Mouse (Mus musculus): Measurements from ENCODE around the gene Lrrc39. TPM values are rescaled to one million over a fixed set of nuclear protein-coding genes. Genes with fewer than 3 reads are reported as not detected.
A peak's percentile ranks its signal among the peaks of the same experiment; 100 is the strongest.
"Not testable (repeated sequence)": the region's sequence is repeated elsewhere in the genome, so short reads cannot be mapped to it uniquely, and the experiment has no call there.

Gene Lrrc39
- polyA plus RNA-seq, 1 experiment from 2014 or later, result 0.13 TPM

DNA sequence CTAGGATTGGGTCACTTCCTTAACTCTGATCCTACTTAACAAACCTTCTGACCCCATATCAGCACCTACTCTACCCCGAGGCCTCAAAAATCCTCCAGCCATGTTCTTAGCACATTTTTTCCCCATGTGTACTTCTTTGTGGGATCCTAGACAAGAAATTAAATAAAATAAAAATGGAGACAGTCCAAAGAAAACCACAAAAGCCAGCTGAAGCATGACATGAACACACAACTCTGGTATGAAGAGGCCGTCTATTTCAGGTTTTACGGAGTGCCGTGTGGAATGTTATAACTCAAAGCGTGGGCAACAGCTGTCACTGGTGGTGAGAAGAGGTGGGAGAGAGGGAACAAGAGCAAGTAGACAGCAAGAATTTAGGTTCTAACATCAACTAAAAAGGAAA, 11.4 kb upstream of the Lrrc39 start:
- WGBS, result 96% methylated on average over 5 of the region's 5 CpGs

DNA sequence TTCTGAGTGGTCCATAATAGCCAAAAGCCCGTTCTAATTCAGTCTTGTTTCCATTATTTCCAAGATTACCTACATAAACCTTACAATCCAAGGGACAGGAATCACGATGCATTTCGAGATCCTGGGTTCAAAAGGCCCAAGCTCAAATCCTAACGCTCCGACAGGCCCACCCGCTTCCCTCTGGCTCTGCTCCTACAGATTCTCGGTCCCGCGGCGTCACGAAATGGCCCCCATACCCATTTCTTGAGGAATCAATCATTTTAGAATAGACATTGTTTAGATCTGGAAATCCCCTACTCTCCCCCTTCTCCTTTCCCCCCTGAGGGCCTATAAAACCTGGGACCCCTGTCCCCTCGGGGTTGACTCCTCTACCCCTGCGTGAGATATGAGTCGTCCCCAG, 1.5 kb upstream of the Lrrc39 start:
- H3K27me3 ChIP-seq (replicated peaks; ENCODE audit: control insufficient read depth, insufficient read depth, low read length); H3K36me3 ChIP-seq (ENCODE audit: control insufficient read depth, insufficient read depth, low read length); ATAC-seq; H3K4me1 ChIP-seq (ENCODE audit: control insufficient read depth, insufficient read depth, low read depth, low read length); H3K4me2 ChIP-seq (ENCODE audit: low read length); H3K4me3 ChIP-seq (ENCODE audit: low read length); H3K9me3 ChIP-seq (ENCODE audit: control insufficient read depth, low read length); H3K9ac ChIP-seq (ENCODE audit: low read depth, low read length); H3K27ac ChIP-seq (ENCODE audit: low read depth, low read length): not testable (repeated sequence)
- WGBS, result 97% methylated on average over 13 of the region's 14 CpGs

More for the DNA sequence above, 11.4 kb upstream of the Lrrc39 start:
- no peak overlapping the region for H3K4me2 ChIP-seq (ENCODE audit: low read length)
- H3K4me3 ChIP-seq (ENCODE audit: low read length), result no peak overlapping the region
- H3K4me1 ChIP-seq (ENCODE audit: control insufficient read depth, insufficient read depth, low read depth, low read length), result no peaks in the 10 kb centered on the region
- H3K27ac ChIP-seq (ENCODE audit: low read depth, low read length), result no peak overlapping the region
- H3K9ac ChIP-seq (ENCODE audit: low read depth, low read length), result no peak overlapping the region
- peaks cover 14% of the 10 kb centered on the region for H3K36me3 ChIP-seq (ENCODE audit: control insufficient read depth, insufficient read depth, low read length)
- no peaks in the 10 kb centered on the region for H3K9me3 ChIP-seq (ENCODE audit: control insufficient read depth, low read length)
- ATAC-seq, result no peak
- no peaks in the 10 kb centered on the region for H3K27me3 ChIP-seq (replicated peaks; ENCODE audit: control insufficient read depth, insufficient read depth, low read length)

DNA sequence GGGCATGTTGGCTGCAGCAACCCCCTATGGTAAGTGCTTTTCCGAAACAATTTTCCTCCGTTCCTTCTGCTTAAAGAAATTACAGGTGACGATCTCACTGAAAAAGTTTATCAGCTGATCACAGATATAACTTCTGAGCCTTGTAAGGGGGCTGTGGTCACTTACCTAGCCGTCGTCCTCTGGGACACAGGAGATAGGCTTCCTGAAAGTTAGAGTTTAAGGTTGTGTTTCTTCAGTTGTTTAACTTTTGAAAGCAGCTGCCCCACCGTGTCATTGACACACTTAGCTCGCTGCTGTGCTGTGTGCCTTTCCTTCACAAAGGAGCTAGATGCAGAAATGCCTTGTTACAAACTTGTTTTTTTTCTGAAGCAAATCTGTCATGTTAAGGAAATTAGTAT, 321 bp downstream of the Lrrc39 start:
- H3K9ac ChIP-seq (ENCODE audit: low read depth, low read length), result no peak overlapping the region
- 84% methylated on average over 7 of the region's 7 CpGs for WGBS
- H3K36me3 ChIP-seq (ENCODE audit: control insufficient read depth, insufficient read depth, low read length), result no peaks in the 10 kb centered on the region
- H3K4me1 ChIP-seq (ENCODE audit: control insufficient read depth, insufficient read depth, low read depth, low read length), result no peaks in the 10 kb centered on the region
- H3K4me3 ChIP-seq (ENCODE audit: low read length), result no peak overlapping the region
- H3K9me3 ChIP-seq (ENCODE audit: control insufficient read depth, low read length), result peaks cover 5% of the 10 kb centered on the region; the same call in 1 of the 2 replicates
- no peak overlapping the region for H3K27ac ChIP-seq (ENCODE audit: low read depth, low read length)
- ATAC-seq, result no peak
- no peak overlapping the region for H3K4me2 ChIP-seq (ENCODE audit: low read length)
- no peaks in the 10 kb centered on the region for H3K27me3 ChIP-seq (replicated peaks; ENCODE audit: control insufficient read depth, insufficient read depth, low read length)

DNA sequence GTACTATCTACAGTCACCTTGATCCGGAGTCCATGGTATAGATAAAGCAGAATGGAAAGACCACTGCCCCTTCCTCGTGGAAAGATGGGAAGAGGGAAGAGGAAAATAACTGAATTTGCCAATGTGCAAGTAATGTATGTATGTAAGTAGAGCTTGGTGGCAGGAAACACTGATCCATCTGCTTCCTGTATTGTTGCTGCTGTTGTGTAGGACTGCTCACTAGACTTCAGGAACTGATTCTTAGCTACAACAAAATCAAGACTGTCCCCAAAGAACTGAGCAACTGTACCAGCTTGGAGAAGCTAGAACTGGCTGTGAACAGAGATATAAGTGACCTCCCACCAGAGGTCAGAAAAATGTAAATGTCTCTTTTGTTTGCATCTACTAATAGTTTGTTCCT, 7.9 kb downstream of the Lrrc39 start:
- Histone ChIP-seq H3K36me3 (ENCODE audit: control insufficient read depth, insufficient read depth, low read length) (no peaks in the 10 kb centered on the region), H3K9ac (ENCODE audit: low read depth, low read length) (no peak overlapping the region), H3K4me2 (ENCODE audit: low read length) (no peak overlapping the region), H3K27me3 (replicated peaks; ENCODE audit: control insufficient read depth, insufficient read depth, low read length) (no peaks in the 10 kb centered on the region), H3K4me1 (ENCODE audit: control insufficient read depth, insufficient read depth, low read depth, low read length) (no peaks in the 10 kb centered on the region), H3K4me3 (ENCODE audit: low read length) (no peak overlapping the region), H3K27ac (ENCODE audit: low read depth, low read length) (no peak overlapping the region), H3K9me3 (ENCODE audit: control insufficient read depth, low read length) (peaks cover 5% of the 10 kb centered on the region; the same call in 1 of the 2 replicates)
- ATAC-seq, result no peak
- 78% methylated on average over 2 of the region's 2 CpGs for WGBS

DNA sequence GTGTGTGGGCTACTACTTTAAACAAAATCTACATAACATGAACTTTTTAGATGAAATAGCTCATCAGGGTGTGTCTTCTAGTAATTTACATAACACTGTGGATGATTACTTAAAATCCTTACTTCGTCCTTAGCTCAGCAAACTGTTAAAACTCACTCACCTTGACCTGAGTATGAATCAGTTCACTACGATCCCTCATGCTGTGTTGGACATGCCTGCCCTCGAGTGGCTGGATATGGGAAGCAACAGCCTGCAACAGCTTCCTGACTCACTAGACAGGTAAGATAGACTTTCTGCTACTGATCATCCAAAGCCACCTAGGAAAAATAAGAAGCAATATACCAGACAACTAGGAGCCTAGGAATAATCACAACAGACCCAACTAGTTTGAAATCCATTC, 14.5 kb downstream of the Lrrc39 start:
- Histone ChIP-seq H3K9me3 (ENCODE audit: control insufficient read depth, low read length) (no peaks in the 10 kb centered on the region), H3K4me3 (ENCODE audit: low read length) (no peak overlapping the region), H3K36me3 (ENCODE audit: control insufficient read depth, insufficient read depth, low read length) (peaks cover 3% of the 10 kb centered on the region; the same call in 1 of the 2 replicates), H3K4me2 (ENCODE audit: low read length) (no peak overlapping the region), H3K27me3 (replicated peaks; ENCODE audit: control insufficient read depth, insufficient read depth, low read length) (no peaks in the 10 kb centered on the region), H3K27ac (ENCODE audit: low read depth, low read length) (no peak overlapping the region), H3K4me1 (ENCODE audit: control insufficient read depth, insufficient read depth, low read depth, low read length) (no peaks in the 10 kb centered on the region), H3K9ac (ENCODE audit: low read depth, low read length) (no peak overlapping the region)
- no peak for ATAC-seq
- WGBS, result 70% methylated on average over 3 of the region's 3 CpGs

DNA sequence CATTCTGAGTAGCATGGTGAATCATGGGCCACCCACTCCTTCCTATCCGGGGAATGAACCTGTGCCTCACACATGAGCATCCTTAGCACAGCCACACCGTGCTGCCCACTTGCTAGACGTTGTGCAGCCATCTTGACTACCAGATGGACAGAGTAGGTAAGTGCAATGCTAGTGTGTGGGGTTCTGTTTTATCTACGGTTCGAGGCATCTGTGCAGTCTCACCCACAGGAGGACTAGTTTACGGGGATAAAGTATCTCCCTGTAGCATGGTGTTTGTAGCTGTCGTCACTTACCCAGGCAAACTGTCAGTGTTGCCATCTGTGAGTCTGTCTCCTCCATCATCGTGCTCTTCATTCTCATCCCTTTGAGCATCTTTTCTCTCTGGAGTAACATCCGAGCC, 19.4 kb downstream of the Lrrc39 start:
- no peaks in the 10 kb centered on the region for H3K27me3 ChIP-seq (replicated peaks; ENCODE audit: control insufficient read depth, insufficient read depth, low read length)
- peaks cover 16% of the 10 kb centered on the region for H3K36me3 ChIP-seq (ENCODE audit: control insufficient read depth, insufficient read depth, low read length)
- no peaks in the 10 kb centered on the region for H3K9me3 ChIP-seq (ENCODE audit: control insufficient read depth, low read length)
- no peak overlapping the region for H3K27ac ChIP-seq (ENCODE audit: low read depth, low read length)
- H3K4me2 ChIP-seq (ENCODE audit: low read length), result no peak overlapping the region
- no peak for ATAC-seq
- no peak overlapping the region for H3K9ac ChIP-seq (ENCODE audit: low read depth, low read length)
- 97% methylated on average over 9 of the region's 9 CpGs for WGBS
- H3K4me3 ChIP-seq (ENCODE audit: low read length), result no peak overlapping the region
- H3K4me1 ChIP-seq (ENCODE audit: control insufficient read depth, insufficient read depth, low read depth, low read length), result no peaks in the 10 kb centered on the region

DNA sequence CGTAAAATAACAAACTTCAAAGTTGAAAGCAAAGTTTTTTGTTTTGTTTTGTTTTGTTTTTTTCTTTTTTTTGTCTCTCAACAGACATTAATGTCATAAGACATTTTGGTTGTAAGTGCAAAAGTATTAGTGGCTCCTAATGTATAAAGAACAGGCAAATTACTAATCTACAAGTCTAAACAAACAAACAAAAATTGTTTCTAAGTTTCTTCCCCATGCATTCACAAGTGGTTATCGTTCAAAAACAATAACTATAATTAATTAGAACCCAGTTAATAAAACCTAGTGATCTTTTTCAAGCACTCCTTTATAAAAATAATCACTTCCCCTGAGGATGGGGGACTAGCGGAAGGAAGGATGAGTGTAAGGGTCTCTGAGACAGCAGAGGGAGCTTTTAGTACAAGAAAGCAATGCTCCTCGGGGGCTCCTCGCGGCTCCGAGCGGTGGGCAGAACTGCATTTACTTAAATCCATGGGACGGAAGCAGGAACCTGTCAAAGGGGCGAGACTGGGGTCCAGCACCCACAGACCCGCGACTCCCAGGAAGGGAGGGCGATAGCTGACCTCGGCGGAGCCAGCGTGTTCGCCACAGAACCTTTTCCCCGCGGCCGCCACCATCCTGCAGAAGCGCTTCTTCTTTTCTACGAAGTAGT, 31.4 kb downstream of the Lrrc39 start:
- peak overlapping the region; percentile 86 for H3K27ac ChIP-seq (ENCODE audit: low read depth, low read length)
- H3K27me3 ChIP-seq (replicated peaks; ENCODE audit: control insufficient read depth, insufficient read depth, low read length), result no peaks in the 10 kb centered on the region
- H3K36me3 ChIP-seq (ENCODE audit: control insufficient read depth, insufficient read depth, low read length), result peaks cover 16% of the 10 kb centered on the region
- peak overlapping the region; percentile 83 for H3K9ac ChIP-seq (ENCODE audit: low read depth, low read length)
- peak overlapping the region; percentile 60 for H3K4me3 ChIP-seq (ENCODE audit: low read length)
- H3K4me1 ChIP-seq (ENCODE audit: control insufficient read depth, insufficient read depth, low read depth, low read length), result peaks cover 3% of the 10 kb centered on the region
- H3K4me2 ChIP-seq (ENCODE audit: low read length), result peak overlapping the region; percentile 50
- no peaks in the 10 kb centered on the region for H3K9me3 ChIP-seq (ENCODE audit: control insufficient read depth, low read length)
- ATAC-seq, result peak; percentile 87
- 3% methylated on average over 22 of the region's 22 CpGs for WGBS

DNA sequence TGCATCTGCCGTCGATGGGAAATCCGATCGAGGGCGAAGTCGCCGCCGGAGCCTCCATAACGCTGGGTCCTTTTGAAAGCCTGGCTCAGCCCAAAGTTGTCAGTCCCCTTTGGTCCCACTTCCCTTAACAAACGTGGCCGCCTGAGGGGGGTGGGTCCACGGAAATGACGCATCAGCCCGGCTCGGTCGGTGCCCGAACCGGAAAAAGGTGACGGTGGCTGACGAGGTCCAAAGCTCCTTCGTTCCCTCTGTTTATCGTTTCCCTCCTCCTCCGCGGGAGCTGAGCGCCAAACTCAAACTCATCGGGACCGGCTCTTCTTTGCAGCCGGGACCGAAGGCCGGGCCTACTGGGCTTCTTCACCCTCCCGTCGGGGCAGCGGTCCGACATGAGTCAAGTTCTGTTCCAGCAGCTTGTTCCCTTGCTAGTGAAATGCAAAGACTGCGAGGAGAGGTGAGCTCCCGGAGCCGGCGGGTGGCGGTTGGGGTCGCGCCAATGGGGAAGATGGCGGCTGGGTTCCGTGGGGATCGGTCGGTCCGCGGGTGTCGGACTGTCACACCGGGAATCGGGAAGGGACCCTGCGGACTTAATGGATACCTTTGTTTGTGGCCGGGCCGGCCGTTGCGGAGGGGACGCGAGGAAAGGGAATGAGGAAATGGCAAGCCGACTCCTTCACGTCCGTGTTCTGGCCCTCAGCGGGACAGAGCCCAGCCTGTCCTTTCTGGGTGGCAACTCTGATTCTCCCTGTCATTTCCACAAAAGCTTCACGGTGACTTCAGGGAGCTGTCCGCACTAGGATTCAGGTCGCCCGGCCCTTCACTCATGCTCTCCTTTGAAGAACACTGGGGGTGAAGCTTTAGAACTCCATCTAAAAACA, 32.2 kb downstream of the Lrrc39 start, which contains the start of gene Sass6:
Gene Sass6 (plus strand): TSS at position 255 of the 875 bp plus-strand sequence.
- Histone ChIP-seq H3K4me2 (ENCODE audit: low read length) (peak within 1 kb of the TSS; percentile 78), H3K9me3 (ENCODE audit: control insufficient read depth, low read length) (no peaks in the 10 kb centered on the region), H3K27ac (ENCODE audit: low read depth, low read length) (peak within 1 kb of the TSS; percentile 86), H3K27me3 (replicated peaks; ENCODE audit: control insufficient read depth, insufficient read depth, low read length) (no peaks in the 10 kb centered on the region), H3K36me3 (ENCODE audit: control insufficient read depth, insufficient read depth, low read length) (peaks cover 10% of the 10 kb centered on the region), H3K9ac (ENCODE audit: low read depth, low read length) (peak within 1 kb of the TSS; percentile 83), H3K4me1 (ENCODE audit: control insufficient read depth, insufficient read depth, low read depth, low read length) (peaks cover 3% of the 10 kb centered on the region), H3K4me3 (ENCODE audit: low read length) (peak within 1 kb of the TSS; percentile 60)
- WGBS, result under 1% methylated on average over 62 of the region's 65 CpGs
- peak; percentile 99 for ATAC-seq

DNA sequence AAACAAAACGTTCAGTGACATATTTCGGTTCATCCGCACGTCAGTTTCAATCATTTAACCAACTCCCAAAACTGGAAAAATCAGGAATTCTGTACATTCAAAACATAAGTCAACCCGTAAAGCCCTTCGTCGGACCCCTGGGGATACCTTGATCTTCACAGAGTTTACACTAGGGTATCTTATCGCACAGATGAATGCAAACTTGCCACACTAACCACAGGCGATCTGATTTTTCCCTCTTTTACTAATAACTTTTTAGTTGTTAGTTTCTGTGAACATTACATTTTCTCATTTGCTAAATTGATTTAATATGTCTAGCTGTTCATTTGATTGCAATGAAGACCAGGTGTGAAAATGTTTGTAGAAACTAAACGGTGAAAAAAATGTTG, 32.8 kb downstream of the Lrrc39 start:
- 7% methylated on average over 10 of the region's 10 CpGs for WGBS
- Histone ChIP-seq H3K36me3 (ENCODE audit: control insufficient read depth, insufficient read depth, low read length) (peaks cover 5% of the 10 kb centered on the region), H3K9ac (ENCODE audit: low read depth, low read length) (peak overlapping the region; percentile 62), H3K4me1 (ENCODE audit: control insufficient read depth, insufficient read depth, low read depth, low read length) (peaks cover 3% of the 10 kb centered on the region), H3K4me2 (ENCODE audit: low read length) (peak overlapping the region; percentile 78), H3K27ac (ENCODE audit: low read depth, low read length) (no peak overlapping the region), H3K9me3 (ENCODE audit: control insufficient read depth, low read length) (no peaks in the 10 kb centered on the region), H3K27me3 (replicated peaks; ENCODE audit: control insufficient read depth, insufficient read depth, low read length) (no peaks in the 10 kb centered on the region), H3K4me3 (ENCODE audit: low read length) (peak overlapping the region; percentile 60)
- no peak for ATAC-seq

Measured in hindbrain, embryonic 16.5 days (tissue).